Mouse (Mus musculus) adrenal gland, postnatal 4 days (tissue): ENCODE data around the gene Lsm7. TPM values are rescaled to one million over a fixed set of nuclear protein-coding genes. Genes with fewer than 3 reads are reported as not detected.

Experiments used
- microRNA-seq: library from miRNA; unstranded; fragments of <30 nt; microRNA quantifications from one replicate; pipeline ENCODE4 v1.2.0, GENCODE M21; 2021
- total RNA-seq, 2 experiments: library from RNA; stranded (reverse); gene quantifications; 2 replicates each; pipeline ENCODE4 v1.2.3; 2021

Lsm7 gene
- total RNA-seq, 2 experiments from 2014 or later: 50.4 to 52.9 TPM

Small RNAs within 50 kb of the gene (microRNA-seq; reads per million reads assigned to microRNA genes)
- 3.4 reads per million, percentile 9 among the genes with 10 or more reads in this experiment for gene Mir1982

Other genes starting within 250 kb of the Lsm7 start
- gene Gm49322, start 249.2 kb downstream of the Lsm7 start, total RNA-seq: 1 to 10 TPM; 3.0 to 3.4 TPM
- gene Csnk1g2, start 232.4 kb downstream of the Lsm7 start, total RNA-seq: 100 to 1,000 TPM; 169 to 173 TPM
- gene Btbd2, start 198.1 kb downstream of the Lsm7 start, total RNA-seq: 10 to 100 TPM; 72.0 to 76.3 TPM
- 100 to 1,000 TPM; 126 to 134 TPM for gene Mknk2, start 177.1 kb downstream of the Lsm7 start, total RNA-seq
- gene Mob3a, start 153.2 kb downstream of the Lsm7 start, total RNA-seq: 10 to 100 TPM; 16.5 to 16.6 TPM
- gene Izumo4, start 153.0 kb downstream of the Lsm7 start, total RNA-seq: 10 to 100 TPM; 18.3 to 24.9 TPM
- gene Ap3d1, start 112.9 kb downstream of the Lsm7 start, total RNA-seq: 100 to 1,000 TPM in 1 of 2 experiments, 10 to 100 TPM in 1; 98.9 to 114 TPM
- gene Dot1l, start 100.0 kb downstream of the Lsm7 start, total RNA-seq: 10 to 100 TPM; 81.2 to 83.2 TPM
- gene Sf3a2, start 57.0 kb downstream of the Lsm7 start, total RNA-seq: 10 to 100 TPM; 79.5 to 79.9 TPM
- gene Plekhj1, start 56.6 kb downstream of the Lsm7 start, total RNA-seq: 100 to 1,000 TPM in 1 of 2 experiments, 10 to 100 TPM in 1; 93.7 to 105 TPM
- 1 to 10 TPM in 1 of 2 experiments, under 1 TPM in 1; 0.79 to 1.1 TPM for gene Amh, start 50.0 kb downstream of the Lsm7 start, total RNA-seq
- 10 to 100 TPM; 12.7 to 18.4 TPM for gene Jsrp1, start 41.7 kb downstream of the Lsm7 start, total RNA-seq
- gene Oaz1, start 28.6 kb downstream of the Lsm7 start, total RNA-seq: 100 to 1,000 TPM; 668 to 717 TPM
- 1 to 10 TPM; 1.1 to 1.5 TPM for gene Lingo3, start 11.2 kb downstream of the Lsm7 start, total RNA-seq
- gene Sppl2b, start 66 bp upstream of the Lsm7 start, total RNA-seq: 10 to 100 TPM; 43.5 to 47.7 TPM
- gene Tmprss9, start 16.6 kb upstream of the Lsm7 start, total RNA-seq: not detected
- gene Timm13, start 45.8 kb upstream of the Lsm7 start, total RNA-seq: 100 to 1,000 TPM; 162 to 179 TPM
- gene Lmnb2, start 63.0 kb upstream of the Lsm7 start, total RNA-seq: 10 to 100 TPM; 18.5 to 23.1 TPM
- 10 to 100 TPM; 10.9 to 11.1 TPM for gene Gadd45b, start 74.9 kb upstream of the Lsm7 start, total RNA-seq
- 1 to 10 TPM; 5.4 to 6.7 TPM for gene Gng7, start 159.7 kb upstream of the Lsm7 start, total RNA-seq
- 1 to 10 TPM; 2.9 to 3.5 TPM for gene Diras1, start 170.5 kb upstream of the Lsm7 start, total RNA-seq
- gene Slc39a3, start 182.2 kb upstream of the Lsm7 start, total RNA-seq: 10 to 100 TPM; 32.9 to 36.3 TPM
- gene Sgta, start 205.0 kb upstream of the Lsm7 start, total RNA-seq: 100 to 1,000 TPM; 158 to 163 TPM
- gene Thop1, start 214.8 kb upstream of the Lsm7 start, total RNA-seq: 10 to 100 TPM; 39.1 to 46.7 TPM
- 10 to 100 TPM in 1 of 2 experiments, 1 to 10 TPM in 1; 2.3 to 16.6 TPM for gene Creb3l3, start 243.7 kb upstream of the Lsm7 start, total RNA-seq